Mouse (Mus musculus): ENCODE measurements around the gene Ppp1r12b. TPM values are rescaled to one million over a fixed set of nuclear protein-coding genes. Genes with fewer than 3 reads are reported as not detected.

Gene Ppp1r12b
- polyA plus RNA-seq, 1 experiment: 2.7 TPM

DNA sequence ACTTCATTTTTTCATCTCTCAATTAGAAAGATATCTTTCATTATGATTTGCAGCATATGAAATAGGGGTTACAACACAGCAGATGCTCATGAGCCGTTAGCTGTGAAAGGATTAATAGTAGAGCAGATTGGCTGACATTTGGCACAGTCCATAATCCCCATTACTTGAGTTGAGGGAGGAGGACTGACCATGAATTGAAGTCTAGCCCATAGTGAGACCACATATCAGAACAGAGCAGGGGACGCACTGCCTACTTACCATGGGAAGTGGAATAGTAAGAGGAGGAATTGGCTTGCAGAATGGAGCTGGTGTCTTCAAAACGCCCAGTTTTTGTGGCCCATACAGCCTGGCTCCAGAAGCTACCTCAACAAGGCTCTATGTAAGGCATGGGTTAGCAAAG, 159.2 kb downstream of the Ppp1r12b start:
- no peak for TF ChIP-seq GATA1 (IDR thresholded peaks at IDR 0.05; ENCODE audit: low read length)

DNA sequence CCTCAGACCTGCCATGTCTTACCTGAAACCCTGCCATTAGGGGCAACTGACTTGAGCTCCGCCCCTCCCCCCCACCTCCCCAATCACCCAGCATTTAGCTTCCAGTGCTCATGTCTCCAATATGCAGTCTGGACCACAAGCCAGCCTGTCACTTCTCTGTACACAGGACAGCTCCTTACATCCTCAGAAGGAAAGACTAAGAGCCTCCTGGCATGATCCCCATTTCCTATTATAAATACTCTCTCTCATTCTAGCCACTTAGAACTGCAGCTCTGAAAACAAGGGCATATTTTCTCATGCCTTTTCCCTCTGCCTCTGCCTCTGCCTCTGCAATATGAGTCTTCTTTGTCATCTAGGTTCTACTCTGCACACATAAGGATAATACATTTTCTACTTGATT, 159.7 kb downstream of the Ppp1r12b start:
- no peak for TF ChIP-seq GATA1 (IDR thresholded peaks at IDR 0.05; ENCODE audit: low read length)

DNA sequence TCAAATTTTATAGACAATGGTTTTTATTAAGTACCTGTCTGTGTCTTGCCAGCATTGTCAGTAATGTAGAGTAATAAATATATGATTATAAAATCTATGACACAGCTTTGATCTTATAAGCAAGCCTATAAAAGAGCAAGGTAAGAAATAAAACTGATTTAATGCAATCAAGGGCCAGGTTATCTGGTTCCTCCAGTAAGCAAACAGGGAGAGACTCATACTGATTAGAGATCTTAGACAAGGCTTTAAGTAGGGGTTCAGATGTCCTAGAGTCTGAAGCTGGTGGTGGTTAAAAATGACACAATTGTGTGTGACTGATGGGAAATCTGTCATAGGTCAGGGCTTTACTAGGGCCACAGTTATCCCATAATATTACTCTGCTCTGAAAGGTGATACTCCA, 164.3 kb downstream of the Ppp1r12b start:
- TF ChIP-seq GATA1 (IDR thresholded peaks at IDR 0.05; ENCODE audit: low read length): no peak

DNA sequence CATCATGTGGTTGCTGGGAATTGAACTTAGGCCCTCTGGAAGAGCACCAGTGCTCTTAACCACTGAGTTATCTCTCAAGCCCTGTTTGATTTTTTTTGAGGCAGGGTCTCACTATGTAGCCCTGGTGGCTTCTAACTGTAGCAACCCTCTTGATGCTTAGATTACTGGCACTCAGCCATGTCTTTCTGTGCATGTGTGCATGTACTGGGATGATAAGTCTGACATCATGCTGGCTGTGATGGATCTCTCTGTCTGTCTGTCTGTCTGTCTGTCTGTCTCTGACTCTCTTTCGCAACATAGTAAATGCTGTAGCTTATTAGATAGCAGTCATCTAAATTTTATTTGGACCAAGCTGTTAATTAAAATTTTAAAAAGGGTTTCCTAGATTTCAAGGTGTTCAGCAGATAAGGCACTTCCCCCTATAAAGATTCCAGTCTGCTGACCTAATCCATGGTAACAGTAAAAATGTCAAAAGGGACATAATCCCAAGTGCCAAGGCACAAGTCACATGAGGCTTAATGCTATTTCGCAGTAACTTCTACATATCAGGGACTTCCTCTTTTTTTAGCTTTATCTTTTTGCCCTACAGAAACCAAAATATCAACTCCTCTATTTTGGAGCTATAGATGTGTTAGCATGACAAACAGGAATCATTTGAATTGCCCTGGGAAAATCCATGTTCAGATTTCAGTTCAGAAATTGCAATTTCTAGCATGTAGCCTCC, 164.9 kb downstream of the Ppp1r12b start:
- no peak for TF ChIP-seq GATA1 (IDR thresholded peaks at IDR 0.05; ENCODE audit: low read length)

DNA sequence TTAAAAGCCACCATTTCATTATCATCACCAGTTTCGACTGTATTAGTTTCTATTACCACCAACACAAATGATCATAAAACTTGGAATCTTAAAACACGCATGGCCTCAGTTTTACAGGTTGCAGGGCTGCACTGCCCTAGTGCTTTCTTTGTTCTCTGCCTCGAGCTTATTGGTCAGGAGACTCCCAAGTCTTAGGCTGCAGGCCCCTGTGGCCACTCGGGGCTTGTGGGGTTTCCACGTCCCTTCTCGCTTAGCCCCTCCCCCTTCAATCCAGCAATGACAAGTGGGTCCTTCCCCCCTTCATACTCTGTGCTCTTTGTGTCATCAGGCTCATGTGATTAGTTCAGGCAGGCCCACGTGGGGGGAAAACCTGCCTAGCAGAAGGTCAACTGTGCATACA, 167.6 kb downstream of the Ppp1r12b start:
- TF ChIP-seq GATA1 (IDR thresholded peaks at IDR 0.05; ENCODE audit: low read length): no peak

DNA sequence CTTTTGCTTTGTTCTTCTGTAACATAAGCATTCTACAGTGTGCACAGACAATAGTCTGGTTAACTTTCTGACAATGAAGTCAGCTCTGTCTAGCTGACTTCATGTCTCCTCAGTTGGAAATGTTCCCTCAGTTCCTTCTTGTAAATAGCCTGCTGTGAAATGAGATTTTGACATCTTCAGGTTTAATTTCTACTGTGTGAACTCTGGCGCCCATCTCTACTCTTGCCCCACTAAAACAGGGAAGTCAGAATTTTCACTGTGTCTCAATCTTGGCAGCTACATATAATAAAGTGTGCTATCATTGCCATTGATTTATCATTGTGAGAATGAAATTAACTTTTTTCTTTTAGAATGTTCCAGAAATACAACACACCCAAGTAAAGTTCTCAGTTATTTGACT, 170.8 kb downstream of the Ppp1r12b start:
- TF ChIP-seq GATA1 (IDR thresholded peaks at IDR 0.05; ENCODE audit: low read length): no peak

DNA sequence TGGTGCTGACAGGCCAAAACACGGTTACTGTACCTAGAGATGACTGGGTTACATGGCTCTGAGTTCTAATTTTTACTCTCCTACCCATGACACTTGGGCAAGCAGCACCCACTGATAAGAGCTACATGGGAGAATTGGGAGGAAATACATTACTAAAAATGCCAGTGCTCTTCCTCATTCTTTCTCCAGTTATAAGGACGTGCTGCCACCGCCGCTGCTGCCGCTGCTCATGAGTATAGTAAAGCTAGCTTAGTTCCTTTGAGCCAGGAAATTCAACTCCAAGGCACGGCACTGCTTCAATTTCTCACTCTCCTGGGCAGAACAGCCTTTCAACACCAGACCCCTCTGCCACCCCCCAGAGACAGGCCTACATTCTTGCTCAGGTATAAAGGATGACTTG, 171.3 kb downstream of the Ppp1r12b start:
- no peak for TF ChIP-seq GATA1 (IDR thresholded peaks at IDR 0.05; ENCODE audit: low read length)

DNA sequence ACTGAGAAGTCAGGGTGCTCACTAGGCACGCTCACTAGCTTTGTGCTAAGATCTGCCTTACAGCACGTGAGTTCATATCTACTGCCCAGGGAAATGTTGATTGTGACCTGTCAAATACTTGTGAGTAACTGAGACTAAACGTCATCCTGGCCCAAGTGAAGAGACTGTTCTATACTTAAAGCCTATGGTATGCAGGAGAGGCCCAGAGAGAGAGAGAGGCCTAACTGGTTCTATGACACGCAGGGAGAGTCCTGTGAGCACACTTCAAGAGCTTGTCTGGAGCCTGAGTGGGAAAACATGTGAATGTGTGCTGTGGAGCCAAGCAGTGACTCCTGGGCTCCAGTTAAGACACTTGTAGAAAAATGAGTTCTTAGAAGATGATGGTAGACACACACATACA, 171.8 kb downstream of the Ppp1r12b start:
- TF ChIP-seq GATA1 (IDR thresholded peaks at IDR 0.05; ENCODE audit: low read length): no peak

DNA sequence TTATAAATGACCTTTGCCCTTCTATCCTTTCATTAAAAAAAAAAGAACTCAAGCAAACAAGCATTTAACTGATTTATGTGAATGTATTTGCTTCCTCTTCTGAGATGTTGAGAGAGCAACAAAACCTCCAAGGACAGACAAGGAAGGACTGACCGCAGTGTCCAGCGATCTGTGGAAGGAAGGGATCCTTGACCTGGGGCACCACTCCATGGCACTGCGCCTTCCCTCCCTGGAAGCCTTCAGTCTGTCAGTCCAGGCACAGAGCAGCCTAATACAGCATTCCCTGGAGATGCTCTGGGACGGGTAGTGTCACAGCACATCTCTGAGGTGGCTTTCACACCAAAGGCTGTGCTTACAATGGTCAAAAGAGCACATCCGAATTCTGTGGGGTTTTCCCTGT, 172.9 kb downstream of the Ppp1r12b start:
- TF ChIP-seq GATA1 (IDR thresholded peaks at IDR 0.05; ENCODE audit: low read length): no peak

DNA sequence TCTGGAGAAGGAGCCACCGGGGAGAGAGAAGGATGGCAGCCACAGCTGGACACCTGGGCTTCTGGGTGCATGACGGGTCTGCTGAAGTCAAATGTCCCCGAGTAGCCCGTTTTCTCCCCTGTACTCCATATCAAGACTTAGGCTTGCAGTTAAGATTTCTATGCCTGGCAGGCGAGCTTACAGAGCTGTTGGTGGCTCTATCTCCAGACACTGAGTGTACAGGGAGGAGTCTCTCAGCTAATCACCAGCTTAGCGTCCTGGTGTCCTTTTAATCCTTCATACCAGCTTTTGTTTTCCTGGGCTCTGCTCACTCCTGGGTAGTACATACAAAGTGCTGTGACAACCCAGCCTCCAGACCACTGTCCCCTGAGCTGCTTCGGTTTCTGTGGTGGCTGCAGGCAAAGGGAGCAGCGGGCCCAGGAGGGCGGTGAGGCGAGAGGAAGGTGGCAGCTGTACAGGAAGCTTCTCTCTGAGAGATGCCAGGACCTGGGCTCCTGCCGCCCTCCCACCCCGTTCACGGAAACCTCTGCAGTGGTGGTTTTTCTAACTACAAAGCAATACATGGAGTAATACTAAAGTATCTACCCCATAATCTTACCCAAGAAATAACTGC, 177.7 kb downstream of the Ppp1r12b start:
- no peak for TF ChIP-seq GATA1 (IDR thresholded peaks at IDR 0.05; ENCODE audit: low read length)

DNA sequence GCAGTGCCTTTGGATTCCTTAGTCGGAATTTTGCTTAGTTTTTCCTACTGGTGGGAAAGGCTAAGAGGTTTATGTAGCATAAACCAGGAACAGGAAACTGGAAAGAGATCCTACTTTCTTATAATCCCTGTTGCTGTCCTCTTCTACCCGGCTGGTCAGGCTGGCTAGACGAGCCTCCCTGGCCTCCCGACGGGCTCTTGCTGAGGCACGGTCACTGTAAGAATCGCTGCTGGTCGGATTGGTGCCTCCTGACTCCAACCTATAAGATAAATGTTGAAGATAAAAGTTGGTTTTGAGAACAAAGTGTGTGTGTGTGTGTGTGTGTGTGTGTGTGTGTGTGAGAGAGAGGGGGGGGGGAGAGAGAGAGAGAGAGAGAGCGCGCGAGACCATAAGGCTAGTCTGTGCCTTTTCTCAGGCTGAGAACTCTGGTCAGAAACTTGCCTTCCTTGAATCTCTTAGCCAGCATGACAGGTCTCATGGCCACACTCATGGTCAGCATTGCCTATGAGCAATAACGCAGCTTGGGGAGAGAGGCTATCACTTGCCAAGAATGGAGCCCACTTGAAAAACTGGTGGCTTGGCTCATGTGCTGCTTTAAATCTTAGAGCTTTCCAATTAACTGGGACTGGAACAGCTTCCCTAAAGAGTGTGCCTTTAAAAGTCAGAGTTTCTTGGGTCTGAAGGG, 178.4 kb downstream of the Ppp1r12b start:
- no peak for TF ChIP-seq GATA1 (IDR thresholded peaks at IDR 0.05; ENCODE audit: low read length)

DNA sequence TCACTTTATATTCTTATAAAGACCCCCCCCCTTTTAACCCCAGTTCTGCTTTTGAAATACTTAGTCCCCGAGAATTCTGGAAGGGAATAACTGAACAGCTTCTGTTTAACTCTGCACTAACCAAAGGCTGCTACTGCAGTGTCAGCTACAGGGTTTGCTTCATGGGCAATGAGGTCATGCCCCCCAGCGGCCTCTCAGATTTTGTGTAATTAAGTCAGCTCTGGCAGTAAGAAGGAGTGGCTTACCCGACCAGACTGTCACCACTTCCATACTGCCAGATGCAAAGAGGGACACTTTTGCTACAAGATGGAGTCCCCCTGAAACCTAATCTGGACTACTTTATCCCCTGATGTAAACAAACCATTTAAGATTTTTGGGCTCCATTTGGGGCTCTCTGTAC, 180.1 kb downstream of the Ppp1r12b start:
- TF ChIP-seq GATA1 (IDR thresholded peaks at IDR 0.05; ENCODE audit: low read length): no peak

DNA sequence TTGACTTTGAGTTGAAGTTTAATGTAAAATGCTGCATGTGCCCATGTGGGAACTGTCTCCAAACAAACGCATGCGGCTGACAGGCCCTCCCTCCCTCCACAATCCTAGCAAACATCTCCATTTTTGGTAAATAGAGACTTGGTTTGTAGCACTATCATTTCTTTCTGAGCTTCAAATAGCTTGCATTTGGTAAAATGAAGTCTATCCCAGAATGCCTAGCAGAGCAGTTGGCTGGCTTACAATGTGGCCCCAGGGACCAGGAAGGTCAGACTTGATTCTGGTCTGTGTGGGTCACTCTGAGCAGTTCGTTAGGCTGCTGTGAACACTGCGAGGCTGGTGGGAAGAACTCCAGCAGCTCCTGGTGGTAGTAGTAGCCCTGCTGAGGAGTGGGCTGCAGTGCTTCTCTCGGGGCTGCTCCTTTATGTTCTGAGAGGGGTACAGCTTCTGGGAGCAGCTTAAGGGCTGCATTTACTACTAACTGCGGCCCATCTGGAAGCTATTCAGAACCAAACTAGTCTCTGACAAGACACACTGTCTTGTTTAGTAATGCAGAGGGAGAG, 180.9 kb downstream of the Ppp1r12b start:
- no peak for TF ChIP-seq GATA1 (IDR thresholded peaks at IDR 0.05; ENCODE audit: low read length)

DNA sequence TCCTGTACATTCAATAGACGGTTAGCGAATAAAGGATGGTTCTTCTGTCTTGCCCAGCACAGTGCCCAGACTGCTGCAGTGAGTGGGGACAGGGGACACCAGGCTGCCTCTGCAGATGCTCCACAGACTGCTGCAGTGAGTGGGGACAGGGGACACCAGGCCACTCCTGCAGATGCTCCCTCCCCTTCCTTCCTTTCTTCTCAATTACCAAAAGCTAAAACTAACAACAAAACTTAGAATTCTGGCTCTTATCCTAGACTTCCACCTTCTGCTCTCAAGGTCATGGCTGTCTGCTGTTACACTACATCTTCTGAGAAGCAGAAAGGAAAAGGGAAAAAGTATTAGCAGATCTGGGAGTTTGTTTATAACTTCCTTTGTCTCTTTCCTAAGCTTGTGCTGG, 181.5 kb downstream of the Ppp1r12b start:
- no peak for TF ChIP-seq GATA1 (IDR thresholded peaks at IDR 0.05; ENCODE audit: low read length)

DNA sequence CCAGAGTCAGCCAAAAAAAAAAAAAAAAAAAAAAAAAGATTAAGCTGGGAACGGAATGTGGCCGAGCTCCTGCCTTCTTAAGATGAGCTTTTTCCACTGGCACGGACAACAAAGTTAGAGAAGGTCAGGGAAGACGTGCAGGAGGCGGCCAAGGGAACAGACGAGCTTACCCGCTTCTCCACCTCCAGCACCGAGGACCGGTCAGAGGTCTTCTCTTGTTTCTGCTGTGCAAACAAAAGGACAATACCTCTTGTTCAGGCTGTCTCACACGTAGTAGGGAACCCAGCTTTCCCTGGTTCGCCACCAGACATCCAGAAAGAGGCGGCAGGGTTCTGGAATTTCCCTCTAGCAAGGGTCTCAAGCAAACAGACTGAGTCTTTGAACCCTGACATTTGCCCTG, 182.5 kb downstream of the Ppp1r12b start:
- TF ChIP-seq GATA1 (IDR thresholded peaks at IDR 0.05; ENCODE audit: low read length): no peak

DNA sequence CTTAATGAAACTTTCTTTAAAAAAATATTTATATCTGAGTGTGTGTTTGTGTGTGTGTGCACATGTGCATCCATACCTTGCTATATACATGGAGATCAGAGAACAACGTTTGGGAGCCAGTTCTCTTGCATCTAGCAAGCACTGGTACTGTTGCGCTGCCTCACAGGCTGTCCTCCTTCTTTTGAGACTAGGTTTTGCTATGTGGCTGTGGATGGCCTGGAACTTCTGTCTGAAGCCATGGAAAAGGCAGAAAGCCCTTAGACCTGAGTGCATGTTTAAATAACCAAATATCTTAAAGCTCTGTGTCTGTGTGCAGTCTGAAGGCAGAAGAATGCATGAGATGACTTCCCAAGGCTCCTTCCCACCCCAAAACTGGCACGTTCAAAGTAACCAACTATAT, 182.9 kb downstream of the Ppp1r12b start:
- no peak for TF ChIP-seq GATA1 (IDR thresholded peaks at IDR 0.05; ENCODE audit: low read length)

Measured in G1E-ER4 (cell line).